Mouse (Mus musculus): Measurements from ENCODE around the gene Pts. TPM values are rescaled to one million over a fixed set of nuclear protein-coding genes. Genes with fewer than 3 reads are reported as not detected.

The Pts gene
- polyA plus RNA-seq, 1 experiment = 15.7 TPM

DNA sequence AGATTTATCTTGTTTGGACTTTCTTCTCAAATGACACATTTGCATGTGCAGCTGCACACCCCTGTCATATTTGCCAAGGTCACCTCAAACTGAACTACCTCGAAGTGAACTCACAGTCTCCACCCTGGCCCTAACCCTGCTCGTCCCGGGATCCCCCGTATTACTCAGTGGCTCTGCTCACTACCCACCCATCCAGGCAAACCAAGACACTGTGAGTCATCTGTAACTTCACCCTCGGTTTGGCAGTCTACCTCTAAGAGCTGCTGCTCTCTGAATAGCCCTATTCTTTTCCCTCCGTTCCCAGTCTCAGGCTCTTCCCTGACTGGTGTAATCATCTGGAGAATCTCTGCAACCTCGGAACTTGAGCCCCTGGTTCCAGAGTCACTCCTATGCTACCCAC is 51.9 kb downstream of the Pts start:
- Histone ChIP-seq H3K4me1 (peaks cover 28% of the 10 kb centered on the region), H3K27me3 (replicated peaks) (peaks cover 36% of the 10 kb centered on the region), H3K9me3 (no peaks in the 10 kb centered on the region), H3K4me3 (replicated peaks) (no peak overlapping the region), H3K36me3 (replicated peaks; ENCODE audit: low read length) (no peaks in the 10 kb centered on the region)
- TF ChIP-seq GATA1 (IDR thresholded peaks at IDR 0.05; ENCODE audit: borderline replicate concordance, low read length) (no peak), FLI1 (IDR thresholded peaks at IDR 0.05; ENCODE audit: low read length) (no peak)

DNA sequence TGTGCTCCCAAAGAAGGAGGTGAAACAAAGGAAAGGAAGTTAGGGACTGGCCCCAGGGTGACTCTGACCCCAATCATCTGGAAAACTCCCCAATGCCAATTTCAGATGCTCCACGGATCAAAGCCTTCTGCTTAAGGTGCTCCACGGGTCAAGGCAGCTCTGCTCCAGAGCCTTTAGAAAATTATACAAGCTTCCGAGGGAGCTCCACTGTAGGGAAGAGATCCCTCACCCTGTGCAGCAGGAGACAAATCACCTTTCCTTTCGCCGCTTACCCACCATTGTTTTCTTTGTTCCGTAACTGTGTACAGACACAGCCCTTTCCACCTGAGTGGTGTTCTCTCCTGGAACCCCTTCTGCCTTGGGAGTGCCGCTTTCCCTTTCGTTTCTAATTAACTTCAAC is 52.8 kb downstream of the Pts start:
- Histone ChIP-seq H3K27me3 (replicated peaks) (peaks cover 36% of the 10 kb centered on the region), H3K4me1 (peaks cover 37% of the 10 kb centered on the region), H3K4me3 (replicated peaks) (no peak overlapping the region), H3K9me3 (no peaks in the 10 kb centered on the region), H3K36me3 (replicated peaks; ENCODE audit: low read length) (no peaks in the 10 kb centered on the region)
- no peak for TF ChIP-seq GATA1 (IDR thresholded peaks at IDR 0.05; ENCODE audit: borderline replicate concordance, low read length)
- TF ChIP-seq FLI1 (IDR thresholded peaks at IDR 0.05; ENCODE audit: low read length) = no peak

DNA sequence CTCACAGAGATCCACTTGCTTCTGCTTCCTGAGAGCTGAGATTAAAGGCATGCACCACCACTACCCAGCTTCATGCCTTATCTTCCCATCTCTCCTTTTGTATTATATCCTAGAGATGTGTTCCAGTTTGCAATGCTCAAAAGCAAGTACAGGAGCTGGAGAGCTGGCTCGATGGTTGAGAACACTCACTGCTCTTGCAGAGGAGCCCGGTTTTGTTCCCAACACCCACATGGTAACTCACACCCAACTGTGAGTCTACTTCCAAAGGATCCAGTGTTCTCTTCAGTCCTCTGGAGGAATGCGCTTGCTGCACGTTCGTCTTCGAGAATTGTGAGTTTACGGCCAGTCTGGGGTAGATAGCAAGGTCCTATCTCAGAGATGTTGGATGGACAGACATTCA is 53.2 kb downstream of the Pts start:
- TF ChIP-seq GATA1 (IDR thresholded peaks at IDR 0.05; ENCODE audit: borderline replicate concordance, low read length) (no peak), FLI1 (IDR thresholded peaks at IDR 0.05; ENCODE audit: low read length) (no peak)
- Histone ChIP-seq H3K36me3 (replicated peaks; ENCODE audit: low read length) (no peaks in the 10 kb centered on the region), H3K4me1 (peaks cover 42% of the 10 kb centered on the region), H3K4me3 (replicated peaks) (no peak overlapping the region), H3K9me3 (no peaks in the 10 kb centered on the region), H3K27me3 (replicated peaks) (peaks cover 36% of the 10 kb centered on the region)

Other genes starting within 250 kb of the Pts start
- 40.3 TPM in 1 of 2 replicates, not detected in the other for gene Rpl10-ps3, start 183.8 kb downstream of the Pts start, polyA plus RNA-seq (2012; ENCODE audit: insufficient read depth, low replicate concordance)
- not detected in 2 replicates for gene Plet1, start 34.2 kb downstream of the Pts start, polyA plus RNA-seq (2012; ENCODE audit: insufficient read depth, low replicate concordance)
- 2.0 TPM in 1 of 2 replicates, not detected in the other for gene Il18, start 26.1 kb upstream of the Pts start, polyA plus RNA-seq (2012; ENCODE audit: insufficient read depth, low replicate concordance)
- gene Bco2, start 26.5 kb upstream of the Pts start, polyA plus RNA-seq (2012; ENCODE audit: insufficient read depth, low replicate concordance) = 0.09 TPM in 1 of 2 replicates, not detected in the other
- not detected in 2 replicates for gene Tex12, start 32.6 kb upstream of the Pts start, polyA plus RNA-seq (2012; ENCODE audit: insufficient read depth, low replicate concordance)
- gene Sdhd, start 75.1 kb upstream of the Pts start, polyA plus RNA-seq (2012; ENCODE audit: insufficient read depth, low replicate concordance) = 6.3 and 16.9 TPM in 2 replicates
- 8.5 and 23.8 TPM in 2 replicates for gene Timm8b, start 75.2 kb upstream of the Pts start, polyA plus RNA-seq (2012; ENCODE audit: insufficient read depth, low replicate concordance)
- gene Pih1d2, start 88.6 kb upstream of the Pts start, polyA plus RNA-seq (2012; ENCODE audit: insufficient read depth, low replicate concordance) = 0.19 TPM in 1 of 2 replicates, not detected in the other
- 2.9 and 3.9 TPM in 2 replicates for gene Nkapd1, start 88.7 kb upstream of the Pts start, polyA plus RNA-seq (2012; ENCODE audit: insufficient read depth, low replicate concordance)
- 10.9 and 18.4 TPM in 2 replicates for gene Dlat, start 131.1 kb upstream of the Pts start, polyA plus RNA-seq (2012; ENCODE audit: insufficient read depth, low replicate concordance)
- gene Dixdc1, start 210.8 kb upstream of the Pts start, polyA plus RNA-seq (2012; ENCODE audit: insufficient read depth, low replicate concordance) = not detected in 2 replicates
- gene 2310030G06Rik, start 217.8 kb upstream of the Pts start, polyA plus RNA-seq (2012; ENCODE audit: insufficient read depth, low replicate concordance) = 1.5 TPM in 1 of 2 replicates, not detected in the other
- not detected in 2 replicates for gene Cryab, start 222.6 kb upstream of the Pts start, polyA plus RNA-seq (2012; ENCODE audit: insufficient read depth, low replicate concordance)
- gene Hspb2, start 223.6 kb upstream of the Pts start, polyA plus RNA-seq (2012; ENCODE audit: insufficient read depth, low replicate concordance) = not detected in 2 replicates
- 0.38 TPM in 1 of 2 replicates, not detected in the other for gene Fdxacb1, start 239.5 kb upstream of the Pts start, polyA plus RNA-seq (2012; ENCODE audit: insufficient read depth, low replicate concordance)
- gene Alg9, start 246.3 kb upstream of the Pts start, polyA plus RNA-seq (2012; ENCODE audit: insufficient read depth, low replicate concordance) = 2.0 and 9.5 TPM in 2 replicates
- 1.3 and 8.7 TPM in 2 replicates for gene 1110032A03Rik, start 246.8 kb upstream of the Pts start, polyA plus RNA-seq (2012; ENCODE audit: insufficient read depth, low replicate concordance)

All from megakaryocyte, embryonic 14.5 days (primary cell).